Mouse (Mus musculus) forebrain, postnatal 0 days (tissue): ENCODE results near the gene Kidins220. TPM values are rescaled to one million over a fixed set of nuclear protein-coding genes. Genes with fewer than 3 reads are reported as not detected.

Experiments used
- ATAC-seq: fragments of 200-750 bp; cut with Nextera tagmentation; 2 replicates; pipeline ENCODE4 v1.8.0; 2017; ENCODE audit warnings: mild to moderate bottlenecking, moderate library complexity
- DNase-seq: peaks from one replicate; pipeline ENCODE4 v3.0.0-alpha.2; 2015
- H3K27ac ChIP-seq: fragments of 300-500 bp; sonication (generic); 2 replicates; pipeline ENCODE4 v1.5.1; 2014; ENCODE audit warnings: low read depth, mild to moderate bottlenecking, antibody characterized with exemption, low read length, moderate library complexity, mixed read lengths
- H3K27me3 ChIP-seq: fragments of 300-500 bp; sonication (generic); 2 replicates; pipeline ENCODE4 v1.6.1; 2014; ENCODE audit warnings: mild to moderate bottlenecking, low read length, mixed read lengths; ENCODE audit not compliant: insufficient read depth
- H3K36me3 ChIP-seq: fragments of 300-500 bp; sonication (generic); 2 replicates; pipeline ENCODE4 v1.6.1; 2014; ENCODE audit warnings: mild to moderate bottlenecking, moderate library complexity; ENCODE audit not compliant: insufficient read depth
- H3K4me1 ChIP-seq: fragments of 300-500 bp; sonication (generic); 2 replicates; pipeline ENCODE4 v1.6.1; 2014; ENCODE audit warnings: antibody characterized with exemption; ENCODE audit not compliant: insufficient read depth
- H3K4me2 ChIP-seq: fragments of 300-500 bp; sonication (generic); 2 replicates; pipeline ENCODE4 v1.6.1; 2014; ENCODE audit warnings: low read depth, mild to moderate bottlenecking, moderate library complexity
- H3K4me3 ChIP-seq: fragments of 300-500 bp; sonication (generic); 2 replicates; pipeline ENCODE4 v1.5.1; 2014; ENCODE audit warnings: low read depth, low read length, mixed read lengths
- H3K9ac ChIP-seq: fragments of 300-500 bp; sonication (generic); 2 replicates; pipeline ENCODE4 v1.6.1; 2014; ENCODE audit warnings: mild to moderate bottlenecking
- H3K9me3 ChIP-seq: fragments of 300-500 bp; sonication (generic); 2 replicates; pipeline ENCODE4 v1.6.1; 2016; ENCODE audit warnings: low read length
- CTCF ChIP-seq: sonication (generic); IDR thresholded peaks from 2 replicates; pipeline ENCODE4 v1.5.1; 2016; ENCODE audit warnings: antibody characterized with exemption, control low read depth, low read depth
- WGBS: fragments of 180-500 bp; shearing (Covaris S2); extraction: QIAGEN DNeasy Blood & Tissue Kit; methylation state at CpG from one replicate; pipeline ENCODE4 v1.1.7; 2014; 5-methylcytosine and 5-hydroxymethylcytosine counted together
- polyA plus RNA-seq: library from polyadenylated mRNA; unstranded; fragments of >200 nt; fragmentation: Nextera tagmentation; extraction: Ambion mirVana; gene quantifications from 2 replicates; pipeline ENCODE4 v1.2.1, GENCODE M21; 2015
- total RNA-seq: library from RNA; depleted of rRNA; stranded (reverse); fragments of >200 nt; gene quantifications from 2 replicates; pipeline ENCODE4 v1.2.3, GENCODE M21; 2014

Kidins220 gene
- total and polyA plus RNA-seq, 2 experiments from 2014 or later, result 103 to 394 TPM

DNA sequence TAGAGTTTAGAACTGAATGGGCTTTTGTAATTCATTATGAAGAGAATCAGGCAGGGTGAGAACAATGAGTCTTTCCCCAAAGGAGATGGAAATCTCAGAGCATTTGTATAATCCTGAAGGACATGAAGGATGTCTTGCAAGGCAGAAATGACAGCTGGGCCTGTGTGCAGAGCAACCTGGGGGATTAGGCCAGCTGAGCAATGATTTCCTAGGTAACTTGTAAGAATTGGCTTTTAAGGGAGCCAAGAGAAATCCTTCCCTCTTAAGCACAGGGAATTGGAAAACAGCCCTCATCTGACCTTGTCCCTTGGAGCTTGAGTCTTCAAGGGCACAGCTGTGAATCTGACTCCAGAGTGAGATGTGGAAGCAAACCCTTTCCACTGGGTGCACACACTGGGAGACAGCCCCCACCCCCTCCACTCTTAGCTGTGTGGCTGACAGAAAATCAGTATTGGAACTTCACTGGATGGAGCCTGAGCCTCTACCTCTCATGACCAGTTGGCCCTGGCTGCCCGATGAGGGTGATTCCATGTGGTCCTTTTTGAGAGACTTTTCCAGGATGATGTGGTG lies 41.4 kb upstream of the Kidins220 start:
- Histone ChIP-seq H3K36me3 (peaks cover 3% of the 10 kb centered on the region; the same call in 1 of the 2 replicates), H3K4me3 (no peak overlapping the region), H3K4me2 (no peak overlapping the region), H3K9ac (no peak overlapping the region), H3K4me1 (no peaks in the 10 kb centered on the region), H3K9me3 (no peaks in the 10 kb centered on the region), H3K27ac (no peak overlapping the region), H3K27me3 (no peaks in the 10 kb centered on the region)
- ATAC-seq, result no peak
- no peak for TF ChIP-seq CTCF
- DNase-seq, result no peak
- 90% methylated on average over 1 of the region's 1 CpGs for WGBS

GRCm38 (mm10) chr12:24933996-24934395 lies 40.7 kb upstream of the Kidins220 start:
- H3K4me3 ChIP-seq, result no peak overlapping the region
- ATAC-seq, result no peak
- no peaks in the 10 kb centered on the region for H3K9me3 ChIP-seq
- no peak for TF ChIP-seq CTCF
- 85% methylated on average over 3 of the region's 3 CpGs for WGBS
- H3K4me2 ChIP-seq, result no peak overlapping the region
- peaks cover 3% of the 10 kb centered on the region; the same call in 1 of the 2 replicates for H3K36me3 ChIP-seq
- no peaks in the 10 kb centered on the region for H3K27me3 ChIP-seq
- no peak overlapping the region for H3K27ac ChIP-seq
- no peak overlapping the region for H3K9ac ChIP-seq
- DNase-seq, result no peak
- H3K4me1 ChIP-seq, result no peaks in the 10 kb centered on the region

GRCm38 (mm10) chr12:24936281-24936680 lies 38.4 kb upstream of the Kidins220 start:
- 71% methylated on average over 1 of the region's 1 CpGs for WGBS
- TF ChIP-seq CTCF, result no peak
- H3K4me2 ChIP-seq, result no peak overlapping the region
- H3K36me3 ChIP-seq, result peaks cover 20% of the 10 kb centered on the region
- no peaks in the 10 kb centered on the region for H3K4me1 ChIP-seq
- no peak overlapping the region for H3K9ac ChIP-seq
- H3K4me3 ChIP-seq, result no peak overlapping the region
- no peaks in the 10 kb centered on the region for H3K9me3 ChIP-seq
- DNase-seq (no peak), ATAC-seq (no peak)
- H3K27me3 ChIP-seq, result no peaks in the 10 kb centered on the region
- no peak overlapping the region for H3K27ac ChIP-seq

- H3K9ac ChIP-seq, result no peak overlapping the region
- DNase-seq (no peak), ATAC-seq (no peak)
- 89% methylated on average over 8 of the region's 8 CpGs for WGBS
- H3K4me3 ChIP-seq, result no peak overlapping the region
- no peaks in the 10 kb centered on the region for H3K9me3 ChIP-seq
- H3K36me3 ChIP-seq, result peaks cover 36% of the 10 kb centered on the region
- no peak overlapping the region for H3K27ac ChIP-seq
- H3K4me2 ChIP-seq, result no peak overlapping the region
- H3K4me1 ChIP-seq, result no peaks in the 10 kb centered on the region
- H3K27me3 ChIP-seq, result no peaks in the 10 kb centered on the region
- TF ChIP-seq CTCF, result no peak
Observed at GRCm38 (mm10) chr12:24939372-24939771, 35.4 kb upstream of the Kidins220 start.

DNA sequence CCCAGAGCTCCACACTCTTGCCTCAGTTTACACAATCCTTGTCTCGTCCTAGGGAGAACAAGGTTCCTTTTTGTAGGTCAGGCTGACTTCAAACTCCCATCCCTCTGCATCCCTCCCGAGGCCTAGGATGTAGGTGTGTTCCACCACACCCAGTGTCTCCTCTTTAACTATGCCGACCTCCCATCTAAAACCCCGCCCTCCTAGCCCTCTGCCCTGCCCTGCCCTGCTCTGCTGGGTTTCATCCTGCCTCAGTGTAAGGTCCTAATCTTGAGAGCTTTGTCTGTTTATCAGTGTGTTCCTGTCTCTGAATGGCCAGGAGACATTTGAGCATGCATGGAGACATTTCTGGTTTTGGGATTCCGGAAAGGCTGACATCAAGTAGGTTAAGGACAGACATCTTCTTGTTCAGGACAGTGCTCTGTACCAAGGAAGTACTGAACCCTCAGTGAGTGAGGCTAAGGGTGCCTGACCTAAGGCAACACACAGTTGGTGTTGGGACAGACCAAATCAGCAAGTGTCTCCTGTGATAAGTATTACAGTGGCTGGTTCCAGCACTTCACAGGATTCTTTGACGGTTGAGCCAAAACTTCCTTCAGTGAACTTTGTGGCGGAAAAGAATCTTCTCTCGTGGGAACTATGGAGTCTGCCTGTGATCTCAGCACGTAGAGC lies 32.0 kb upstream of the Kidins220 start:
- H3K4me2 ChIP-seq, result no peak overlapping the region
- TF ChIP-seq CTCF, result no peak
- H3K4me1 ChIP-seq, result no peaks in the 10 kb centered on the region
- H3K27me3 ChIP-seq, result no peaks in the 10 kb centered on the region
- H3K36me3 ChIP-seq, result peaks cover 46% of the 10 kb centered on the region
- WGBS, result 86% methylated on average over 9 of the region's 9 CpGs
- no peak overlapping the region for H3K27ac ChIP-seq
- no peak overlapping the region for H3K9ac ChIP-seq
- H3K9me3 ChIP-seq, result no peaks in the 10 kb centered on the region
- H3K4me3 ChIP-seq, result no peak overlapping the region
- ATAC-seq, result no peak
- DNase-seq, result no peak

GRCm38 (mm10) chr12:24943427-24943826 lies 31.3 kb upstream of the Kidins220 start:
- 74% methylated on average over 4 of the region's 4 CpGs for WGBS
- Histone ChIP-seq H3K36me3 (peaks cover 46% of the 10 kb centered on the region), H3K27me3 (no peaks in the 10 kb centered on the region), H3K9ac (no peak overlapping the region), H3K4me2 (no peak overlapping the region), H3K9me3 (no peaks in the 10 kb centered on the region), H3K27ac (no peak overlapping the region), H3K4me3 (no peak overlapping the region), H3K4me1 (no peaks in the 10 kb centered on the region)
- TF ChIP-seq CTCF, result no peak
- no peak for DNase-seq
- no peak for ATAC-seq

DNA sequence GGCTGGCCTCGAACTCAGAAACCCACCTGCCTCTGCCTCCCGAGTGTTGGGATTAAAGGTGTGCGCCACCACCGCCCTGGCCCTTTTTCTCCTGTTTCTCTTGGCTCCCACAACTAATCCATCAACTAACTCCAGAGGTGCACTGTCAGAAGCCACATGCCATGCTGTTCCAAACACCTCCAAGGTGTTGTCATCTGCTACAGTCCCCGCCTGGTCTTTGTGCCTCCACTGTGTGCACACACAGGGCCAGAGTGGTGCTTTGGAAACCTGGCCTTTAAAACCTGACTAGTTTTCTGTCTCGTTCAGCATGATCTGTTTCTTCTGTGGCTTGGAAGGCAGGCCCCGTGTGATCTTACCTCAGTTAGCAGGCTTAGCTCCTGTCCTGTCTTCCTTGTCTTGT lies 30.1 kb upstream of the Kidins220 start:
- Histone ChIP-seq H3K27ac (no peak overlapping the region), H3K4me3 (no peak overlapping the region), H3K4me1 (no peaks in the 10 kb centered on the region), H3K36me3 (peaks cover 41% of the 10 kb centered on the region), H3K4me2 (no peak overlapping the region), H3K27me3 (no peaks in the 10 kb centered on the region), H3K9me3 (no peaks in the 10 kb centered on the region), H3K9ac (no peak overlapping the region)
- WGBS, result 91% methylated on average over 7 of the region's 7 CpGs
- DNase-seq (no peak), ATAC-seq (no peak)
- no peak for TF ChIP-seq CTCF
